Mouse (Mus musculus): ENCODE measurements around the gene Zfp980.
"Not testable (repeated sequence)": the region's sequence is repeated elsewhere in the genome, so short reads cannot be mapped to it uniquely, and the experiment has no call there.

The Zfp980 gene

DNA sequence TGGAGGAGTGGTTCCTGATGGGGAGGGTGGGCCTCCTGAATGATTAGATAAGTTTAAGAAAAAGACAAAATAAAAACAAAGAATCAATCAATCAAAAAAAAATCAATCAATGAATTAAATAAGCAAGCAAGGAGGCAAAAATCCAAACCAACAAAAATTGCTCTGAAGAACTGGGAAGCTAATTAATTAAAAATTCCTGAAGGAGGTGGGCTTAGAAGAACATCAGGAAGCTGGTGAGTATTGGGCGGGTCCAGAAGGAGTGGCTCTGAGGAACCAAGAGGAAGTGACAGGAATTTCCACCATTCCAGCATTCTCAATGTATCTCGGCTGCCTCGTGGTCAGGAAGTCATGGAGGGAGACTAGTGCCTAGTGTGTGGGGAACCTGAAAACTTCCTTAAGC lies at the start of gene Zfp980:
Gene Zfp980, plus strand, starts transcription at position 301 of the 400 bp plus-strand sequence.
- in situ Hi-C loops (cut with MseI, MboI), result not testable (repeated sequence)

DNA sequence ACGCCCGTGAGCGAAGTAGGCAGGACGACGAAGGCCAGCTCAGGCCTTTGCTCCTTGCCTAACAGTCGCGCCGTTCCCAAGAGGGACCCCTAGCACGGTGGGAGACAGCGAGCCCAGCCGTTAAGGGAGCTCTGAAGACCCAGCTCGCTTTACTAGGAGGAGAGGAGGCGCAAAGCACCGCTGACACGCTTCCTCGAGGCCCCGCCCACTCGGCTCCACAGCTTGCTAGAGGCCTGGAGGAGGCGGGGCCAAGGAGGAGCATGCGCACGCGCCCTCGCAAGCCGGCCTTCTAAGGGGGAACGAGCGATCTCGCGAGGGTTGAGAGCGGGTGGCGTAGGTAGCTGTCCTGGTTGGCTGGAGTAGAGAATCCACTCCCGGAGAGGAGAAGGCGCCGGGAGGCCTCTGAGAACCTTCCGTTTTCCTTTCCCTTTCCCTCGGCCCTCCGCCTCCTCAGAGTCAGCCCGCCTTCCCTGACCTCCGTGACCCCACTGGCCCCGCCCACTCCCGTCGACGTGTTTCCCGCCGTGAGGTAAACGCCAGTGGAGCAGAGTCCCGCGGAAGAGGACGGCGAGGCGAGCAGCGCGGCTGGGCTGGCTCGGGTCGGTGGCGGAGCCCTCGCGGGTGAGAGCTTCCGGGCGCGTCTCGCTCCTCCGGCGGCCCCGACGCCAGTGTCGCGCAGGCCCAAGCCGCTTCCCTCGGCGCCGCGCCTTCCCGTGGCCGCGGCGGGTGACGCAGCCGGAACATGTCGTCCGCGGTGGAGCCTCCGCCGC lies 29.9 kb upstream of the Zfp980 start:
- in situ Hi-C loops (cut with MseI, MboI), result not testable (repeated sequence)

DNA sequence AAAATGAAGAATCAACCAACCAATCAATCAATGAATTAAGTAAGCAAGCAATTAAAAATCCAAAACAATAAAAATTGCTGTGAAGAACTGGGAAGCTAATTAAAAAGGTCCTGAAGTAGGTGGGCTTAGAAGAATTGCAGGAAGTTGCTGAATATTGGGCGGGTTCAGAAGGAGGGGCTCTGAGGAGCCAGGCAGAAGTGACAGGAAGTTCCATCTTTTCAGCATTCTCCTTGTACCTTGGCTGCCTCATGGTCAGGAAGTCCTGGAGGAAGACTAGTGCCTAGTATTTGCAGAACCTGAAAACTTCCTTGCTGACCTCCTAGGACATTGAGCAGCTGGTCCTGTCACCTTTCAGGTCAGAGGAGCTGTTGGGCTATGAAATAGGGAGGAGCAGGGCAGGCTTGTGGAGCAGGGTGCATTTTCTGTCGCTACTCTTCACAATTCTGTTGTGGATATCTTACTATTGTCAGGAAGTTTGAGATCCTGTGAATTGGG lies 3.8 kb downstream of the Zfp980 start:
- in situ Hi-C loops (cut with MseI, MboI), result not testable (repeated sequence)

DNA sequence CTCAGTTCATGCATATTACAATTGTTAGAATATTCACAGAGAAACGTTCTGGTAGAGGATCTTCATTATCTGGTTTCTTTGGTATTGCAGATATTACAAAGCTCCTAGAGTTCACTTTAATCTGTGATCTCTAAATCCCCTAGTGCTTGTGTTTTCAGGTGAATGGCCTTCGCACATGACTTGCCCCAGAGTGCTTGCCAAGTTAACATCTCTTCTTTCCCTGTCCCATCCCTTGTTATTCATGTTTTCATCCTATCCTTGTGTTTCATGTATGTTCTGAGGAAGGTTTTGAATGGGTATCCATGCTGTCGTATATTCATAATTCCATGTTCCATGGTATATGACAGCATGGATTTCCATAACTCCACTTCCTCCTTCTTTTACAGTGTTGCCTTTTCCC lies 9.7 kb downstream of the Zfp980 start:
- in situ Hi-C loops (cut with MseI, MboI), result not testable (repeated sequence)

DNA sequence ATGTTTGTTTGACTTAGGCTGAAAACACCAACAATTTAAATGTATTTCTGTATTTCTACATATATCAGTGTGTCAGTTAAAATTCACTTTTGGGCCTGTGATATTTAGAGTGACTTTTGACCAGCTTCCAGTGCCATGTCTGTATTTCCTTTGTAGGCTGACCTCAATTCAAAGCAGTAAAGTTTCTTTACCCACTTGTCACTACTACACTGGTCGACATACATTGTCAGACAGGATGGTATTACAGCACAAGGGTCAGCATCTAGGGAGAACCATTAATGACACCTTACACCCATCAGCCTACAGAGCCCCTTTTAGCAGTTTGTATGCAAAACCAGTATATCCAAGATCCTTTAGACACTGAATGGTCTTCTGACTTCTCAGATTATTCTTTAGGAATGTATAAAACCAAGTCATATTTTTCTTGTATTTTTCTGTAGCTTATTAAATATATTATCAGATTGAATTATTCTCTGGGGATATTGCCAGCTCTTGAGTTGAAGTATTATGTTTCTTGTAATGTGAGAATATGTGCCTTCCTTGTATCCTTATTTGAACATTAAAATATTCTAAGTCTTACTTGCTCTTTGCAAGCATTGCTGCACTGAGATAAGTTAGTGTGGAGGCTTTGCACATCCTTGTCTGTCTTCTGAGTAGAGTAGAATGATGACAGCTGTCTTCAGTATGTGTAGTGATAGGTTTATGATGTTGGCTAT lies 10.3 kb downstream of the Zfp980 start:
- in situ Hi-C loops (cut with MseI, MboI), result not testable (repeated sequence)

DNA sequence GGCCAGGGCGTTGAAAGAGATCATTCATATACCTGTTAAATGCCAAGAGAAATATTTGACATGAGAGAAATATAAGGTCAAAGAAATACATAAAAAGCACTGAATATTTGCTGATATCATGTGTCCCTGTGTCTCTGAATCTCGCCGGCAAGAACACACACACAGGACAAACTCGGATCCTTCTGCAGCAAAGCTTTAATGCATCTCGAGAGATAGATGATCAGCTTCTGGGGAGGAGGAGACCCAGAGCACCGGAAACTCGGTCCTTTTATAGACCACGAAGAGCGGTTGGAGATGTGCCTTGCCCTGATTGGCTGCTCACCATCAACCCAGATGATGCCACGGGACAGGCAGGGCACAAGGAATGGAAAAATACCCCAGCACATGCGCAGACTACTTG lies 11.5 kb downstream of the Zfp980 start:
- in situ Hi-C loops (cut with MseI, MboI), result not testable (repeated sequence)

DNA sequence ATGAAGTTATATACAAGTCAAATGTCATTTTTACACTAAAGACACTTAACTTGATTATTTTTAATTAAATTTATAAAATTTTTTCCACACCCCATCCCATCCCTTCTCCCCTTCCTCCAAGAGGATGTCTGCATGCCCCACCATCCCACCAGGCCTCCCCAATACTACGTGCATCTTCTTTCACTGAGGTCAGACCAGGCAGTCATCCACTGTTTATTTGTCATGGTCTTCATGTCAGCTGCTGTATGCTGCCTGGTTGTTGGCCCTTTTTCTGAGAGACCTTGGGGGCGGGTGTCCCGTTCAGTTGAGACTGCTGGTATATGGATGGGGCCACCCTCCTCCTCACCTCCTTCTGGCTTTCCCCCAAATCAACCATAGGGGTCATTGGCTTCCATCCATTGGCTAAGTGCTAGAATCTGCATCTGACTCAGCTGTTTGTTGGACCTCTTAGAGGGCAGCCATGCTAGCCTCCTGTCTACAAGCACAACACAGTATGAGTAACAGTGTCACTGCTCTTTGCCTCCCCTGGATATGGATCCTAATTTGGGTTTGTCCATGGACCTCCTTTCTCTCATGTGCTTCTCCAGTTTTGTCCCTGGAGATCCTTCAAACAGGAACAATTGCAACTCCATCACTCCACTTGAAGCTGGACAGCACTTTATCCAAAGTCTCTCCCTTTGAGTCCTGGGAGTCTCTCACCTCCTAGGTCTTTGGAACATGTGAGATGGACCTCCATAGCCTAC lies 12.7 kb downstream of the Zfp980 start:
- in situ Hi-C loops (cut with MseI, MboI), result not testable (repeated sequence)

DNA sequence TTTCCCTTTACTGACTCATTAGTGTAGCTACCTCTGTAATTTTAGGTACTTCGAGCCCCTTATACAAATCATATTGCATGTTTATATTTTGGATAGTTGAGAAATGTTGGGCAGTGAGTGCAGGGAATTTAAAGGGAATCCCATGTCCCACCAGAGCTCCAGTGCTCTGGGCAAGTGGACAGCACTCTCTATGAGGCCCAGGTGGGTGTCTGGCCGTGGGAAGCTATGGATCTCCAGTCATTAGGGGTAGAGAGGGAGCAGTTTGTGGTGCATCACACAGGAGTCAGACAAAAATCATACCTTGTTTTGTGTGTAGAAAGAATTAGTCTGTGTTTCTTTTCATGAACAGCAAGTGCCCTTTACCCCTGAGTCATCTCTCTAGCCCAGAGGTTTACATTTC lies 15.6 kb downstream of the Zfp980 start:
- in situ Hi-C loops (cut with MseI, MboI), result not testable (repeated sequence)

DNA sequence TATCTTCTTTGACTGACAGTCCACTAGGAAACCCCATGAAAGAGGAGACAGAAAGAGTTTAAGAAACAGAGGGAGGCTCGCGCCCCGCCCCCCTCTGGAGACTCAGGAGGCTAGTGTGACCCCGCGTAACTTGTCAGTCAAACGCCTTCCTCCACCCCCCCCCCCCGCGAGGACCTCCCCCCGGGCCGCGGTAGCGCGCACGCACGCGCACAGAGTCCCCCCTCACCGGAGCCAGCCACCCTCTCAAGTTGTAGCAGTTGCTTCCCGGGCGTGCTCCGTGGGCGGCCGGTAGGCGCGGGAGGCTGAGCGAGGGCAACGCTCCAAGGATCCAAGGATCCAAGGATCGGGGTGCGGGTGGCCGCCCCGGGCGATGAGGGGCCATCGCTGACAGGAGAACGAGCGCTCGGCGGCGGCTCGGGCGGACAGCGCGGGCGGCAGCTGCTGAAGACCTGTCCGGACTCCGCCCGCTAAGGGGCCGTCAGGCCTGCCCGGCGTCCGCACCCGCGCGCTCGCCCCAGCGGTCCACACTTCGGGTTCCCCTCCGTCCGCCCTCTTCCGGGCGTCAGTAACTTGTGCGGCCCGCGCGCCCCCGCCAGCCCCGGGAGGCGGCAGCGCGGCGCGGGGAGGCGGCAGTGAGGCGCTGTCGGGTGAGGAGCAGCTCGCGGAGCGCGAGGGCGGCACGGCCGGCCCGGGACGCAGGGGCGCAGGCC lies 74.6 kb downstream of the Zfp980 start:
- in situ Hi-C loops (cut with MseI, MboI), result not testable (repeated sequence)

DNA sequence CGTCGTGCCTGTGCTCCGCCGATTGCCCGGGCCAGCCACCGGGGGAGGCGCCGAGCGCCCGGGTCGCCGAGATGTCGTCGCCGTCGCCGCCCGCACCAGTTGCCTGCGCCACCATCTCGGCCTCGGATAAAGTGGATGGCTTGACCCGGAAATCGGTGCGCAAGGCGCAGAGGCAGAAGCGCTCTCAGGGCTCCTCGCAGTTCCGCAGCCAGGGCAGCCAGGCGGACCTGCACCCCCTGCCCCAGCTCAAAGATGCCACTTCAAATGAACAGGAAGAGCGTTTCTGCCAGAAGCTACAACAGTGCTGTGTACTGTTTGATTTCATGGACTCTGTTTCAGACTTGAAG lies 75.1 kb downstream of the Zfp980 start:
- in situ Hi-C loops (cut with MseI, MboI), result not testable (repeated sequence)
